Mouse (Mus musculus): ENCODE data around the gene Tssk1.
A peak's percentile ranks its signal among the peaks of the same experiment; 100 is the strongest.

The Tssk1 gene

GRCm38 (mm10) chr16:17945081-17945831 is 51.2 kb downstream of the Tssk1 start:
- DNase-seq (ENCODE audit: low read depth, low spot score), result peak; percentile 19
